Mouse (Mus musculus) embryonic facial prominence, embryonic 10.5 days (tissue): Measurements from ENCODE around the gene Ptcd1. TPM values are rescaled to one million over a fixed set of nuclear protein-coding genes. Genes with fewer than 3 reads are reported as not detected.

ENCODE experiments used
- DNase-seq: peaks from one replicate; pipeline ENCODE4 v3.0.0-alpha.2; 2017; ENCODE audit warnings: low spot score
- H3K27ac ChIP-seq: fragments of 300-500 bp; sonication (generic); replicated peaks from 2 replicates; pipeline ENCODE4 v1.5.1; 2016; ENCODE audit warnings: mild to moderate bottlenecking
- H3K27me3 ChIP-seq: fragments of 300-500 bp; sonication (generic); replicated peaks from 2 replicates; pipeline ENCODE4 v1.6.1; 2016; ENCODE audit warnings: low read depth, mild to moderate bottlenecking; ENCODE audit not compliant: poor library complexity, severe bottlenecking
- H3K36me3 ChIP-seq: fragments of 300-500 bp; sonication (generic); replicated peaks from 2 replicates; pipeline ENCODE4 v1.6.1; 2016; ENCODE audit warnings: mild to moderate bottlenecking, moderate library complexity
- H3K4me1 ChIP-seq: fragments of 300-500 bp; sonication (generic); 2 replicates; pipeline ENCODE4 v1.6.1; 2016
- H3K4me3 ChIP-seq: fragments of 300-500 bp; sonication (generic); 2 replicates; pipeline ENCODE4 v1.5.1; 2016; ENCODE audit warnings: mild to moderate bottlenecking, moderate library complexity
- H3K9me3 ChIP-seq: fragments of 300-500 bp; sonication (generic); 2 replicates; pipeline ENCODE4 v1.6.1; 2016; ENCODE audit warnings: mild to moderate bottlenecking
- WGBS: fragments of 180-500 bp; shearing (Covaris S2); methylation state at CpG from one replicate; pipeline ENCODE4 v1.1.7; 2016; 5-methylcytosine and 5-hydroxymethylcytosine counted together
- polyA plus RNA-seq: library from polyadenylated mRNA; unstranded; fragments of >200 nt; fragmentation: Nextera tagmentation; extraction: Ambion mirVana; gene quantifications from 2 replicates; pipeline ENCODE4 v1.2.1, GENCODE M21; 2016

The Ptcd1 gene
- polyA plus RNA-seq, 1 experiment from 2014 or later, result 17.6 TPM

GRCm38 (mm10) chr5:145118461-145118860 lies 48.4 kb downstream of the Ptcd1 start:
- Histone ChIP-seq H3K27ac (no peak overlapping the region), H3K4me1 (peaks cover 24% of the 10 kb centered on the region), H3K36me3 (peaks cover 22% of the 10 kb centered on the region), H3K9me3 (0 out of 2 replicates have a peak, but pooled peaks cover 4% of the 10 kb centered on the region), H3K27me3 (peaks cover 27% of the 10 kb centered on the region), H3K4me3 (no peak overlapping the region)
- DNase-seq, result no peak
- 88% methylated on average over 5 of the region's 5 CpGs for WGBS

- H3K27me3 ChIP-seq, result peaks cover 30% of the 10 kb centered on the region
- H3K4me3 ChIP-seq, result no peak overlapping the region
- no peak overlapping the region for H3K27ac ChIP-seq
- peaks cover 17% of the 10 kb centered on the region for H3K36me3 ChIP-seq
- H3K9me3 ChIP-seq, result 0 out of 2 replicates have a peak, but pooled peaks cover 4% of the 10 kb centered on the region
- peaks cover 24% of the 10 kb centered on the region for H3K4me1 ChIP-seq
- no peak for DNase-seq
- 63% methylated on average over 6 of the region's 6 CpGs for WGBS
Observed at GRCm38 (mm10) chr5:145118005-145118404, 48.9 kb downstream of the Ptcd1 start.

GRCm38 (mm10) chr5:145116916-145117315 lies 50.0 kb downstream of the Ptcd1 start:
- whole genome bisulfite sequencing, result 46% methylated on average over 10 of the region's 10 CpGs
- Histone ChIP-seq H3K27ac (no peak overlapping the region), H3K36me3 (peaks cover 7% of the 10 kb centered on the region; the same call in 1 of the 2 replicates), H3K4me3 (peak overlapping the region; percentile 2; the same call in 1 of the 2 replicates), H3K4me1 (peaks cover 24% of the 10 kb centered on the region), H3K27me3 (peaks cover 35% of the 10 kb centered on the region), H3K9me3 (0 out of 2 replicates have a peak, but pooled peaks cover 4% of the 10 kb centered on the region)
- DNase-seq, result peak; percentile 65

GRCm38 (mm10) chr5:145116316-145116715 lies 50.6 kb downstream of the Ptcd1 start:
- Histone ChIP-seq H3K36me3 (0 out of 2 replicates have a peak, but pooled peaks cover 2% of the 10 kb centered on the region), H3K4me1 (peaks cover 24% of the 10 kb centered on the region), H3K9me3 (0 out of 2 replicates have a peak, but pooled peaks cover 4% of the 10 kb centered on the region), H3K4me3 (peak overlapping the region; percentile 2; the same call in 1 of the 2 replicates), H3K27ac (no peak overlapping the region), H3K27me3 (peaks cover 35% of the 10 kb centered on the region)
- 48% methylated on average over 4 of the region's 4 CpGs for WGBS
- no peak for DNase-seq

- 93% methylated on average over 5 of the region's 5 CpGs for WGBS
- peaks cover 35% of the 10 kb centered on the region for H3K27me3 ChIP-seq
- H3K4me1 ChIP-seq, result peaks cover 19% of the 10 kb centered on the region
- H3K27ac ChIP-seq, result no peak overlapping the region
- DNase-seq, result no peak
- peaks cover 6% of the 10 kb centered on the region for H3K36me3 ChIP-seq
- 0 out of 2 replicates have a peak, but pooled peaks cover 4% of the 10 kb centered on the region for H3K9me3 ChIP-seq
- no peak overlapping the region for H3K4me3 ChIP-seq
Observed at GRCm38 (mm10) chr5:145115736-145116135, 51.2 kb downstream of the Ptcd1 start.

GRCm38 (mm10) chr5:145114606-145115473 lies 52.1 kb downstream of the Ptcd1 start:
- peak overlapping the region; percentile 67 for H3K4me3 ChIP-seq
- peaks cover 15% of the 10 kb centered on the region for H3K36me3 ChIP-seq
- H3K9me3 ChIP-seq, result 0 out of 2 replicates have a peak, but pooled peaks cover 4% of the 10 kb centered on the region
- peak overlapping the region; percentile 73 for H3K27ac ChIP-seq
- H3K4me1 ChIP-seq, result peaks cover 13% of the 10 kb centered on the region
- 19% methylated on average over 40 of the region's 40 CpGs for WGBS
- DNase-seq, result peak; percentile 43
- H3K27me3 ChIP-seq, result peaks cover 35% of the 10 kb centered on the region

GRCm38 (mm10) chr5:145114071-145114605 lies 52.8 kb downstream of the Ptcd1 start, which contains the start of gene Arpc1b:
Gene Arpc1b (plus strand): TSS chr5:145114215.
- peak within 1 kb of the TSS; percentile 67 for H3K4me3 ChIP-seq
- DNase-seq, result peak; percentile 73
- H3K36me3 ChIP-seq, result peaks cover 20% of the 10 kb centered on the region
- H3K27ac ChIP-seq, result peak within 1 kb of the TSS; percentile 73
- peaks cover 35% of the 10 kb centered on the region for H3K27me3 ChIP-seq
- H3K4me1 ChIP-seq, result peaks cover 13% of the 10 kb centered on the region
- under 1% methylated on average over 53 of the region's 53 CpGs for WGBS
- H3K9me3 ChIP-seq, result no peaks in the 10 kb centered on the region

GRCm38 (mm10) chr5:145113416-145113815 lies 53.5 kb downstream of the Ptcd1 start:
- 53% methylated on average over 2 of the region's 2 CpGs for WGBS
- H3K27ac ChIP-seq, result peak overlapping the region; percentile 73; the same call in 1 of the 2 replicates
- peak overlapping the region; percentile 67 for H3K4me3 ChIP-seq
- H3K27me3 ChIP-seq, result peaks cover 35% of the 10 kb centered on the region
- no peak for DNase-seq
- peaks cover 27% of the 10 kb centered on the region for H3K36me3 ChIP-seq
- no peaks in the 10 kb centered on the region for H3K9me3 ChIP-seq
- H3K4me1 ChIP-seq, result peaks cover 13% of the 10 kb centered on the region

GRCm38 (mm10) chr5:145112566-145112965 lies 54.3 kb downstream of the Ptcd1 start:
- WGBS, result 81% methylated on average over 8 of the region's 8 CpGs
- no peak overlapping the region for H3K27ac ChIP-seq
- peaks cover 36% of the 10 kb centered on the region for H3K36me3 ChIP-seq
- H3K4me3 ChIP-seq, result no peak overlapping the region
- DNase-seq, result no peak
- no peaks in the 10 kb centered on the region for H3K9me3 ChIP-seq
- peaks cover 35% of the 10 kb centered on the region for H3K27me3 ChIP-seq
- peaks cover 13% of the 10 kb centered on the region for H3K4me1 ChIP-seq

- Histone ChIP-seq H3K36me3 (peaks cover 57% of the 10 kb centered on the region), H3K4me3 (no peak overlapping the region), H3K27me3 (peaks cover 28% of the 10 kb centered on the region), H3K9me3 (no peaks in the 10 kb centered on the region), H3K4me1 (peaks cover 13% of the 10 kb centered on the region), H3K27ac (no peak overlapping the region)
- WGBS, result 84% methylated on average over 6 of the region's 6 CpGs
- DNase-seq, result peak; percentile 7
Observed at GRCm38 (mm10) chr5:145110401-145110800, 56.5 kb downstream of the Ptcd1 start.

GRCm38 (mm10) chr5:145105694-145106275 lies 61.1 kb downstream of the Ptcd1 start:
- Histone ChIP-seq H3K4me3 (no peak overlapping the region), H3K9me3 (no peaks in the 10 kb centered on the region), H3K4me1 (no peaks in the 10 kb centered on the region), H3K27me3 (no peaks in the 10 kb centered on the region), H3K36me3 (peaks cover 100% of the 10 kb centered on the region), H3K27ac (no peak overlapping the region)
- DNase-seq, result peak; percentile 7
- 95% methylated on average over 9 of the region's 9 CpGs for WGBS

GRCm38 (mm10) chr5:145104328-145104727 lies 62.6 kb downstream of the Ptcd1 start:
- 53% methylated on average over 9 of the region's 9 CpGs for WGBS
- DNase-seq, result no peak
- Histone ChIP-seq H3K4me3 (no peak overlapping the region), H3K4me1 (no peaks in the 10 kb centered on the region), H3K36me3 (peaks cover 100% of the 10 kb centered on the region), H3K9me3 (no peaks in the 10 kb centered on the region), H3K27ac (no peak overlapping the region), H3K27me3 (no peaks in the 10 kb centered on the region)
